Mouse (Mus musculus) thymus, adult 18-20 months (tissue): ENCODE results near the gene Krt76.

Experiments
- DNase-seq, 2 experiments: peaks; one replicate each; pipeline ENCODE4 v3.0.0; 2022; ENCODE audit warnings: mixed read lengths in 2 of 2

Gene Krt76

GRCm38 (mm10) chr15:101892820-101893219 is at the start of gene Krt76:
TSS of gene Krt76 (minus strand) at chr15:101892920.
- no peak for DNase-seq

DNA sequence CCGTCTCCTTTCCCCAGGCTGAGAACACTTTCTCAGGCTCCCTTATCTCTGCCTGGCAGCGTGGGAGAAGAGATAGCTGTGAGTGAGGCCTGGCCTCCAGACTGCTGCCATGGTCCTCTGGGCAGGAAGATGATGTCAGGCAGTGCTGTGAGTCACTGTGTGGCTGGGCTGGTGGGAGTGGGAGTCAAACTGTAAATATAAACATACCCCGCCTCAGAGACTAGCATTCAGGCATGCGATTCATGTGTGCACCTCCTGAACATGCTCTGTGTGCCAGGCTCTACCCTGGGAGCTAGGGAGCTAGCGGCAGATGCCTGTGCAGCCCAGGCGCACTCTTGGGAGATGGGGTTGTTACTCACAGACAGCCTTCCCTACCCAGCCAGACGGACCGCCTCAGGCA is 49.2 kb upstream of the Krt76 start:
- no peak for DNase-seq

- no peak for DNase-seq
These were observed 47.6 kb upstream of the Krt76 start, which contains the start of gene Krt79 for GRCm38 (mm10) chr15:101940274-101940829. TSS of gene Krt79 (minus strand) at chr15:101940324.

- no peak for DNase-seq
These were observed 46.0 kb upstream of the Krt76 start for GRCm38 (mm10) chr15:101938600-101939308.

- no peak for DNase-seq
These were observed 40.3 kb upstream of the Krt76 start for GRCm38 (mm10) chr15:101933024-101933423.

- DNase-seq, result no peak
These were observed 36.9 kb upstream of the Krt76 start for GRCm38 (mm10) chr15:101929666-101930065.

DNA sequence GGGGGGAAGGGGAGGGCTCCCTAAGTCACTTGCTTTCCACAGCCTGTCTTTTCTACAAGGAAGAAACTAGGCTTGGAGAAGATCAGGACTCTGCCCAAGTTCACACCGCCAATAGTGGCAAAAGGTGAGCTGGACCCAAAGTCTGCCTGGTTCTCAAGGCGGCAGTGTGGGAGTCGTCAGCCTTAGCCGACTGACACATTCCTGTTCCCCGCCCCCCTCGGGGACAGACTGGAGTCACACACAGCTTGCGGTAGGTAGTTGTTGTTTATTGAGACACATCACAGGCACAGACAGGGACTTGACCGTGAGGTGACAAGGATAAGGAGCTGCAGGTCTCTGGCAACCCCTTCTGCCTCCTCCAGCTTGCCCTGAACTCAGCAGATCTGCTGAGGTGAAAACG is 36.4 kb upstream of the Krt76 start:
- no peak for DNase-seq

- DNase-seq, result no peak
These were observed 34.8 kb upstream of the Krt76 start for GRCm38 (mm10) chr15:101927340-101928080.

DNA sequence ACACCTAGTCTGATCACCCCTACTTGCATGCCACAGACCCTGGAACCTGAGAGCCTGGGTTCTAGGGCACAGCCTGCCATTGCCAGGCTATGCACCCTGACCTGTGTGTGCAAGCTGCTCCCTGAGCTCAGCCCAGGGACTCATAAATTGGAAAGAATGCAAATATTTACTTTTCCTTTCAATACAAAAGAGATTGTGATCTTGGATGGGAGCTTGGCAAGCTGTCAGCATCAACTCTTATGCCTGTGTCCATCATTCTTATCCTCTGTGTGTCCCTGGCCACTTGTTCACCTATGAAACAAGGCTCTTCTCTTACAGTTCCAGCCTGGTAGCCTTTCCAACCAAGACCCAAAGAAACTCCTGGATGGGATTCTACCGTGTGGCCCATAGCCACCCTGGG is 32.3 kb upstream of the Krt76 start:
- DNase-seq, result no peak

GRCm38 (mm10) chr15:101924635-101925034 is 31.9 kb upstream of the Krt76 start, which contains the start of gene Krt4:
TSS of gene Krt4 (minus strand) at chr15:101924735.
- DNase-seq, result no peak

DNA sequence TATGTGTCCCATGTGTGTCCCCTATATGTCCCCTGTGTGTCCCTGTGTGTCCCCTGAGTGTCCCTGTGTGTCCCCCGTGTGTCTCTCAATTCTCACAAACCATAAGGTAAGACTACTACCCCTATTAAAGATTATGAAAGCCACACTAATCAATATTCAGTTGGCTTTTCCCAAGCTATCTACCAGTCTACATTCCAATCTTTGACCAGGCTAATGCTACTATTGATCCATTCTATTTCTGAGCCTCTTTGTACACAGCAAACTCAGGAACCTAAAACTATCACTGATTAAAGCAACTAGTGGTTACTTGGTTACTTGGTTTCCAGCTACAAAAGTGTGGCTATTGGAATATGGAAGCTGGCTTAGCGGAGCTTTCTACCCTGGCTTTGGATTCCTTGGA is 29.6 kb upstream of the Krt76 start:
- no peak for DNase-seq

- DNase-seq, result no peak
These were observed 23.4 kb upstream of the Krt76 start for GRCm38 (mm10) chr15:101916072-101916471.

DNA sequence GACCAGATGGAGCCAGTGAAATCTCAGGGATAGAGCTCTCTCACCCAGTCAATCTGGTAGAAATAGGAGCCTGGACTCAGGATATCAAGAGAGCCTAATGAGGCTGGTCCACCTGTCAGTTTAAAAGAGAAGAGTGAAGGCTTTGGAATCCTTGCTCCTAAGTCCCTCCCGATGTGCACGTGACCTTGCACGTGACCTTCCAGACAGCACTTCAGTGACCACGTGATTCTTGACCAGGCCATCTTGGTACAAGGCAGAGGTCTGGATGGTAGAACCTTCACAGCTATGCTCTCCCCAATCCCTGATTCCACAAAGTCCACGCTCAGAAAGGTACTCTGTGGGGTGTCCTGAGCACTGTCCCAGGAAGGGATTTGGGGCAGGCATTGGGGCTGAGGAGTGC is 12.1 kb upstream of the Krt76 start:
- DNase-seq, result no peak

DNA sequence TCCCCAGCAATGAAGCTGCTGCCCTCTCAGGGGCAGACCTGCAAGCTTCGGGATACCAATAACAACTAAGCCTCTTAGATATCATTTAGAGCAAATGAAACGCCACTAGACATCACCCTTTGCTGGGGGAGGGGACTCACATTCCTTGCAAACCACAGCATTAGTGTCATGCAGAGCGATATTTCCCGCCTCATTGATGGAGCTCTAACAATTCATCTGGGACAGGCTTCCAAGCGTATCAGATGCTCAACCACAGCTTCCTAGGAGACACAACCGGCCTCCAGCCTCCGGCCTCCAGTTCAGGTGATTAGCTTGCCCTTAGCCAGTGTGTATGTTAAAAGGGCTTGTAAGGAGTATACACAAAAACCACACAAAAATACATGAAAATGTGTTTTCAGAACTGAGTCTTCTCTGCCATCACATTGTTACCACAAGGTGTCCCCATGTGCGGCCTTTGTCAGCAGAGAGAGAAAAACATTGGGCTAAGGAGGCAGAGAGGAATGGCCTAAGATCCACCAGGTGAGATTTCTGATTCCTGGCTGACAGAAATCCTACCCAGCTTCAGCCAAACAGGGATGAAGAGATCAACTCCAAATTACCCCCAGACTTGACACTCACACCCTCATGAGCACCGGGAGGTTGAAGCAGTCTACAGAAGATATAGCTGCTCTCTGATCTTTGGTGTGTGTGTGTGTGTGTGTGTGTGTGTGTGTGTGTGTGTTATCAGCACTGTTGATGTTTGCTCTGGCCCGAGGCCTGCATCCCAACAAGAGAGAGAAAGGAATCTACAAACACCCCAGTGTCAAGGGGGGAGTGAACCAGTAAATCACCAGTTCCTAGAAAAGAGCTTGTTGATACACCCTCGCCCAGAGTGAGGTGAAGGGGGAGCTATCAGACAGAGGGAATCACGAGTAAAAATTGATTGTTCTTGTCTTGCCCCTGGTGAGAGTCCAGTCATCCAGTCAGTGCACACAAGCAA is 9.7 kb upstream of the Krt76 start:
- no peak for DNase-seq

- no peak for DNase-seq
These were observed 2.5 kb upstream of the Krt76 start for GRCm38 (mm10) chr15:101895216-101895615.

GRCm38 (mm10) chr15:101879776-101880175 is 12.9 kb downstream of the Krt76 start:
- DNase-seq, result no peak

DNA sequence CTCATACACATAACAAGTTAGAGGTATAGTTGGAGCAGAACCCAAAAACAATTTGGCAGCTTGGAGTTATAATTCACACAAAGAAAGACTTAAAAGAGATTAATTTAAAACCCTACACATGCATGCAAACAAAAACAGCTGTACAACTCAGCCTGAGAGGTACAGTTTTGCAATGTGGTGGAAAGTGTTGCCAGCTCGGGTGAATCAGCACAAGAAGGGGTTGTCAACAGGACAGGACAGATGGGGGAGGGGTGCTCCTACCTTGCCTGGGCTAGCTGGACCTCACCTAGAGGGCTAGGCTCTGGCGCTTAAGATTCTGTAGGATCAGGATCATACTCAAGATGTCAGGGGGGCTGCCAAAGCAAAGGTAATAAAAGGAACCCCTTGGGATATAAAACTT is 14.7 kb downstream of the Krt76 start:
- no peak for DNase-seq

GRCm38 (mm10) chr15:101874383-101874782 is 18.3 kb downstream of the Krt76 start:
- DNase-seq, result no peak

- no peak for DNase-seq
These were observed 19.5 kb downstream of the Krt76 start for GRCm38 (mm10) chr15:101873231-101873630.

DNA sequence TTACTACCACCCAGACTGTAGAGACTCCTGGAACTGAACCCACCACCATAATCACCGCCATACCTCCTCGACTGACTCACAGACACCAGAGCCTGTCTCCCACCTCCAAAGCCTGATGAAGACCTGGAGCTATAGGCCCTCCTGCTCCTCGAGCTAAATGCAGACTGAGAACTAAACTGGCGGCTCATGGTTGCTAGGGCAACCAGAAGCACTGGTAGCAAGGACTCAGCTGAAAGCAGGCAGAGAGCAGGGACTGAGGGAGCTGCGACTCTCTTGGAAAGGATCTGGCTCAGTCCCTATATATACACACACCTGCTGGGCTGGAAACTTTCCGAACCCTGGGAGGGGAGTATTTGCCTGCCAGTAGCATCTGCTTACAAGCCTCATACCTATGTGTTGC is 23.3 kb downstream of the Krt76 start, which contains the start of gene Krt77:
Gene Krt77, minus strand, starts transcription at position 275 of the 400 bp plus-strand sequence.
- DNase-seq, result no peak

GRCm38 (mm10) chr15:101866754-101867153 is 26.0 kb downstream of the Krt76 start:
- DNase-seq, result no peak

GRCm38 (mm10) chr15:101860421-101861130 is 32.1 kb downstream of the Krt76 start:
- DNase-seq, result no peak
